Mouse (Mus musculus) embryo, embryonic 11.5 days (tissue): Measurements from ENCODE around the gene Nfkb2.

ENCODE experiments used
- DNase-seq: peaks from one replicate; pipeline ENCODE4 v3.0.0-alpha.2; 2012; ENCODE audit warnings: low read depth, low spot score

Gene Nfkb2

DNA sequence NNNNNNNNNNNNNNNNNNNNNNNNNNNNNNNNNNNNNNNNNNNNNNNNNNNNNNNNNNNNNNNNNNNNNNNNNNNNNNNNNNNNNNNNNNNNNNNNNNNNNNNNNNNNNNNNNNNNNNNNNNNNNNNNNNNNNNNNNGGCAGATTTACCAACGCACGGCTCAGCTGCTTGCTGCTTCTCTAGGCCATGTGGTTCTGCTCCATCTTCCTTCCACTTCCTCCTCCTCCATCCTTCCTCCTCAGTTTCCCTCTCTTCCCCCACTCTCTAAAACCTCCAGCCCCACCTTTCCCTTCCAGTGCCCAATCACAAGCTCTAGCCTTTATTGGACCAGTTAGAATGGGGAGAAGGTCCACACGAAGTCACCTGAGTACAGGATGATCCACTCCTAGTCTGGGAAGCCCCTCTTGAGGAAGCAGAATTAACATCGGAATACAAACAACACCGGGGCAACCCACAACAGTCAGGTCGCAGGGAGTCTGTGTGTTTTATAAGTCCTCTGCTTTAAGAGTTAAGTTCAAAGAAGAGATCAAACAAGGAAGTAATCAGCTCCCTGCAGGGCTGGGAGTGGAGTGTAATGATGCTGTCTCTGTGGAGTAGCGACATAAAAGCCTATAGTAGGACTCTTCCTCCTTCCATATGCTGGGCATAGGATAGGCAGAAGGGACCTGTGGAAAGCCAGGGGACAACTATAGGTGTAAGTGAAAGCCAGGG is 40.7 kb downstream of the Nfkb2 start:
- DNase-seq, result no peak

DNA sequence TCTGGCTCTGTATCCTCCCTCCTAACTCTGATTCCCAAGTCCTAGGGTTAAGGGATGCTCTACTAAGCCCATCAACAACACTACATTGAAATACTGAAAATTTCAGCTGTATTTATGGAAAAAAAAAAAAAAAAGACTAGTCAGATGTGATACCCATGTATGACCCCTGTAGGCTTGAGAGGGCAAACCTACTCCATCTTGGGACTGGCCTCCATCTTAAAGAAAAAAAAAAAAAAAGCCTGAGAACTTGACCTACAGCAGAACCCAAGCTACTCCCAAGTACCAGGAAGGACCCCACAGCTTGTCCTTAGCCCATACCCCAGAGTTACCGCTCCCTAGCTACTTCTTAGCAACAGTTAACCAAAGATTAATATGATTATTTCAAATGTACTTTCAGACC is 43.0 kb downstream of the Nfkb2 start:
- DNase-seq, result no peak

- no peak for DNase-seq
Measured at GRCm38 (mm10) chr19:46347936-46348668, 44.0 kb downstream of the Nfkb2 start.

DNA sequence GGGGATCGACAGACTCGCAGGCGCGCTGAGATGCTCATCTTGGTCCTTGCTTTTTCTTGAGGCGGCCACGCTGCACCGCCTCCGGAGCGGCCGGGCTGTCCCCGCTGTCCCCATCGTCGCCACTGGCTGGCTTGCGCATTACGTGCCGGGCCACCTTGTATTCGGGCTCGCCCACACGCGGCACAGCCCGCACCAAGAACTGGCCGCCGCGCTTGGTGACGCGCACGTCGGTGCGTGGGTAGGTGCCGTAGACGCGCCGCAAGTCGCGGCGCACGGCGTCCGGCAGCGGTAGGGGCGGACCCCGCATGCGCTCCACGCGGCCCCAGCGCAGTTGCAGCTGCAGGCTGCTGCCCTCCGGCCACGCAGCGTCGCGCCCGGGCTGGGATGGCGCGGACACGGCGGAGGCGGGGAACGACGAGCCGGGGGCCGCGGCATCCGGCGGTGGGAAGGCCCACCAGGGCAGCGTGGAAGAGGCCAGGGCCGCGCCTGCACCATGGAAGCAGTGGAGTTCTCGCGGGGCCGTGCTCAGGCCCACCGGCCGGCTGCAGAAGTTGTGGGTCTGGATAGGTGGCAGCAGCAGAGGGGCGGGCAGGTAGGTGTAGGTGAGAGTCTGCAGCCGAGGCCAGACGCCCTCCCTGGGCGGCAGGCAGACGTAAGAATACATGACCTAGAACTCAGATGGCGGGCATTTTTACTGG is 44.8 kb downstream of the Nfkb2 start:
- no peak for DNase-seq

DNA sequence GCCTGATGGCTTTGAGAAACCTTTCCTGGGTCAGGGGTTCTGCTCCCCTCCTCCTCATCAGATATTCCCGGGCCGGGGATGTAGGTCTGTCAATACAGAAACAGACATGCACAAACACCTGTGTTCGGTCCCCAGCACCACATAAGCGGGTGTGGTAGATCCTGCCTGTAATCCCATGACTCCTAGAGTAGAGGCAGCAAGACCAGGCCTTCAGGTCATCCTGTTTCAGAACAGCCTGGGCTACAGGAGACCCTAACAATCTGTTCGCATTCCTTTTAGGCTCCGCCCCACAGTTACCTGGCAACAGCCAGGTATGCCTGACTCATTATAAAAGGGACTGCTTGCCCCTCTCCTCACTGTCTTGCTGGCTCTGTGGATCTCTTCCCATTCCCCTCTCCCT is 45.4 kb downstream of the Nfkb2 start:
- DNase-seq, result no peak

- DNase-seq, result no peak
Measured at GRCm38 (mm10) chr19:46350168-46350932, 46.2 kb downstream of the Nfkb2 start, which contains the start of gene 2310034G01Rik. 2310034G01Rik (minus strand) TSS chr19:46350302.

DNA sequence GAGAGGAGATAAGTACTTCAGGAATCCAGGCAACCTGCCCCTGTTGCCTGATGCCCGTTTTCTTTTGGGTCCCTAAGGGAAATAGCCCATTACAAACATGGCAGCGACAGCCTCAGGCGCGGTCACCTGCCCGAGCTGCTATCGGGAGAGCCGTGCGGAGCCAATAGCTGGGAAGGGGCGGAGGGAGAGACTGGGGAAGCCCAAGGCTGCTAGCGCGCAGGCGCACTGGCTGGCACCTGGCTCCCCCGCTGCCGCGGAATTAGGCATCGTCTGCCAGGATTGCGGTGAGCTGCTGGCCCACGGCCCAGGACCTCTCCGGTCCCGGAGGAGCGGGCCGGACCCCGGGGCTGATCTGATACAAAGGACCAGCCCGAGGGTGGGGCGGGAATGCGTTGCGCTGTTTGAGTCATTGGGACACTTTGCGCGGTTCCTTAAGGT is 52.6 kb downstream of the Nfkb2 start:
- DNase-seq, result peak; percentile 68

- no peak for DNase-seq
Measured at GRCm38 (mm10) chr19:46357344-46358280, 53.5 kb downstream of the Nfkb2 start.

- no peak for DNase-seq
Measured at GRCm38 (mm10) chr19:46358381-46358780, 54.3 kb downstream of the Nfkb2 start.
